ENCODE assay signal across 20 mouse cellular contexts in the genomic region with DNA sequence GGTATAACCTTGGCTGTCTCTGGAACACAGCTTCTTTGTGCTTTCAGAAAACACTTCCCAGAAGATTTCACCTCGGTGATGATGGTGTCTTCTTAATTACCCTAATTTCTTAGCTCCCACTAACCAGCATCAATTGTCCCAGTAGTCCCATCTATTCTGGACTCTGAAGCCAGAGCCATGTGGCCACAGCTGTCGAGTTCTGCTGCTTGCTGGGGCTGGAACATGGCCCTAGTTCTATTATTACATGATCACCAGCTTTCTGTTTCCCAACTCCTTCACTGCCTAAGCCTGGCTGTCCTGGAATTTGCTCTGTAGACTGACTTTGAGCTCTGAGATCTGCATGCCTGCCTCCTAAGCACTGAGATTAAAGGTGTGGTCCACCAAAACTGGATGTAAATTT.
A peak's percentile ranks its signal among the peaks of the same experiment; 100 is the strongest.
DNase-seq lines count a peak whose midpoint lies in the region; ATAC-seq lines count a peak whose summit lies in the region.
"Had no signal": no experiment of that assay in that cellular context is flagged by ENCODE, and none has a peak within 500 bp of the region (broad histone marks: within the 10 kb centered on the region; RNA-seq: fewer than 3 reads in every experiment).

No protein-coding gene starts in this region.

- H3K4me2 ChIP-seq in heart, embryonic 12.5 days: no peak overlapping the region
- no peak overlapping the region for H3K4me2 ChIP-seq in hindbrain, embryonic 13.5 days
- H3K4me2 ChIP-seq: embryonic facial prominence, embryonic 12.5 days; forebrain, embryonic 13.5 days; forebrain, embryonic 15.5 days had no signal

- peak; percentile 28 to 49 for DNase-seq in heart, adult 18-20 months
- DNase-seq in heart, adult 8-10 months (ENCODE audit: low spot score): peak; percentile 22
- DNase-seq in heart, postnatal 25 days (ENCODE audit: low spot score): no peak
- DNase-seq in heart, embryonic 10.5 days (ENCODE audit: low spot score): peak; percentile 28
- peak; percentile 10 to 14 for DNase-seq in heart, postnatal 14 days
- no peak for DNase-seq in cerebellum, adult 8-10 months
- DNase-seq: adrenal gland, adult 2 months; adrenal gland, postnatal 10 days; adrenal gland, postnatal 25 days; cerebellum, adult 11 months; cerebellum, adult 18-20 months; cerebellum, adult 9-10 months; cerebellum, postnatal 10 days; cerebellum, postnatal 25 days had no signal

- no peak overlapping the region for H3K27ac ChIP-seq in heart, embryonic 12.5 days (ENCODE audit: poor library complexity, severe bottlenecking)
- H3K27ac ChIP-seq in heart, embryonic 10.5 days: no peak overlapping the region
- H3K27ac ChIP-seq in hindbrain, embryonic 13.5 days: no peak overlapping the region
- H3K27ac ChIP-seq: embryonic facial prominence, embryonic 10.5 days; embryonic facial prominence, embryonic 12.5 days; forebrain, embryonic 13.5 days; forebrain, embryonic 15.5 days had no signal

- 0 out of 2 replicates have a peak, but pooled peaks cover 2% of the 10 kb centered on the region for H3K9me3 ChIP-seq in heart, embryonic 12.5 days (replicated peaks)
- H3K9me3 ChIP-seq in heart, embryonic 10.5 days: no peaks in the 10 kb centered on the region
- no peaks in the 10 kb centered on the region for H3K9me3 ChIP-seq in hindbrain, embryonic 13.5 days
- H3K9me3 ChIP-seq: embryonic facial prominence, embryonic 10.5 days; embryonic facial prominence, embryonic 12.5 days; forebrain, embryonic 13.5 days; forebrain, embryonic 15.5 days had no signal

- intact Hi-C loops in heart, postnatal 25 days (cut with DNase I): no loop called here
- intact Hi-C loops in heart, postnatal 14 days (cut with DNase I): no loop called here

- H3K27me3 ChIP-seq in heart, embryonic 12.5 days (replicated peaks): no peaks in the 10 kb centered on the region
- H3K27me3 ChIP-seq in heart, embryonic 10.5 days (ENCODE audit: insufficient read depth, poor library complexity, severe bottlenecking): no peaks in the 10 kb centered on the region
- no peaks in the 10 kb centered on the region for H3K27me3 ChIP-seq in hindbrain, embryonic 13.5 days
- H3K27me3 ChIP-seq: embryonic facial prominence, embryonic 12.5 days; forebrain, embryonic 13.5 days; forebrain, embryonic 15.5 days had no signal

- no peaks in the 10 kb centered on the region for H3K36me3 ChIP-seq in heart, embryonic 12.5 days
- H3K36me3 ChIP-seq in heart, embryonic 10.5 days: no peaks in the 10 kb centered on the region
- no peaks in the 10 kb centered on the region for H3K36me3 ChIP-seq in hindbrain, embryonic 13.5 days
- H3K36me3 ChIP-seq: embryonic facial prominence, embryonic 10.5 days; embryonic facial prominence, embryonic 12.5 days; forebrain, embryonic 15.5 days had no signal

- no peak for ATAC-seq in heart, embryonic 12.5 days (ENCODE audit: insufficient number of reproducible peaks, low FRiP score)
- no peak for ATAC-seq in hindbrain, embryonic 13.5 days (ENCODE audit: low FRiP score)
- ATAC-seq: forebrain, embryonic 13.5 days; forebrain, embryonic 15.5 days had no signal

- H3K4me1 ChIP-seq in heart, embryonic 12.5 days (replicated peaks): no peaks in the 10 kb centered on the region
- no peaks in the 10 kb centered on the region for H3K4me1 ChIP-seq in heart, embryonic 10.5 days
- H3K4me1 ChIP-seq in hindbrain, embryonic 13.5 days (replicated peaks): no peaks in the 10 kb centered on the region
- H3K4me1 ChIP-seq: embryonic facial prominence, embryonic 10.5 days; embryonic facial prominence, embryonic 12.5 days; forebrain, embryonic 13.5 days; forebrain, embryonic 15.5 days had no signal

- H3K9ac ChIP-seq in heart, embryonic 12.5 days: no peak overlapping the region
- H3K9ac ChIP-seq in hindbrain, embryonic 13.5 days: no peak overlapping the region
- H3K9ac ChIP-seq: embryonic facial prominence, embryonic 12.5 days; forebrain, embryonic 13.5 days; forebrain, embryonic 15.5 days had no signal

- no peak overlapping the region for H3K4me3 ChIP-seq in heart, embryonic 12.5 days
- no peak overlapping the region for H3K4me3 ChIP-seq in heart, embryonic 10.5 days
- H3K4me3 ChIP-seq in hindbrain, embryonic 13.5 days: no peak overlapping the region
- H3K4me3 ChIP-seq: embryonic facial prominence, embryonic 10.5 days; embryonic facial prominence, embryonic 12.5 days; forebrain, embryonic 13.5 days; forebrain, embryonic 15.5 days had no signal

- WGBS in heart, embryonic 12.5 days: 53% methylated on average over 2 of the region's 2 CpGs
- WGBS in heart, embryonic 10.5 days: 48% methylated on average over 2 of the region's 2 CpGs
- WGBS in hindbrain, embryonic 13.5 days: 81% methylated on average over 2 of the region's 2 CpGs

Comparison
In these comparisons a context has a peak if more than half of its experiments do, and no peak if none do; other contexts are left out.
1. DNase-seq: peak in heart, adult 18-20 months (2 of 2), heart, adult 8-10 months (single experiment), heart, embryonic 10.5 days (single experiment) and heart, postnatal 14 days (2 of 2); none in heart, postnatal 25 days (single experiment) and cerebellum, adult 8-10 months (single experiment).